Mouse (Mus musculus): ENCODE measurements around the gene Btnl6. TPM values are rescaled to one million over a fixed set of nuclear protein-coding genes. Genes with fewer than 3 reads are reported as not detected.

The Btnl6 gene
- total and polyA plus RNA-seq, 2 experiments = not detected

GRCm38 (mm10) chr17:34560438-34560837 lies 43.3 kb upstream of the Btnl6 start:
- Histone ChIP-seq H3K27me3 (ENCODE audit: control insufficient read depth, insufficient read depth, low read length) (no peaks in the 10 kb centered on the region), H3K4me3 (ENCODE audit: insufficient read depth, low read depth, low read length) (no peak overlapping the region), H3K79me2 (ENCODE audit: control insufficient read depth, insufficient read depth, low read length) (no peaks in the 10 kb centered on the region), H3K36me3 (ENCODE audit: control insufficient read depth, insufficient read depth, low read length) (no peaks in the 10 kb centered on the region), H3K27ac (replicated peaks; ENCODE audit: insufficient read depth, low read depth, low read length) (no peak overlapping the region), H3K4me1 (ENCODE audit: control insufficient read depth, insufficient read depth, low read length) (no peaks in the 10 kb centered on the region), H3K9ac (ENCODE audit: low read depth, low read length) (no peak overlapping the region)
- TF ChIP-seq POLR2A (IDR thresholded peaks at IDR 0.05; ENCODE audit: extremely low read depth, insufficient read depth, low read length) (no peak), CTCF (IDR thresholded peaks at IDR 0.05; ENCODE audit: low read depth, low read length) (no peak)
- whole genome bisulfite sequencing = 97% methylated on average over 6 of the region's 6 CpGs
- no peak for DNase-seq (ENCODE audit: extremely low read depth, low read depth, low spot score)

- 28% methylated on average over 15 of the region's 15 CpGs for WGBS
- Histone ChIP-seq H3K9ac (ENCODE audit: low read depth, low read length) (no peak overlapping the region), H3K36me3 (ENCODE audit: control insufficient read depth, insufficient read depth, low read length) (no peaks in the 10 kb centered on the region), H3K79me2 (ENCODE audit: control insufficient read depth, insufficient read depth, low read length) (no peaks in the 10 kb centered on the region), H3K4me3 (ENCODE audit: insufficient read depth, low read depth, low read length) (no peak overlapping the region), H3K27me3 (ENCODE audit: control insufficient read depth, insufficient read depth, low read length) (no peaks in the 10 kb centered on the region), H3K27ac (replicated peaks; ENCODE audit: insufficient read depth, low read depth, low read length) (no peak overlapping the region), H3K4me1 (ENCODE audit: control insufficient read depth, insufficient read depth, low read length) (no peaks in the 10 kb centered on the region)
- no peak for DNase-seq (ENCODE audit: extremely low read depth, low read depth, low spot score)
- TF ChIP-seq CTCF (IDR thresholded peaks at IDR 0.05; ENCODE audit: low read depth, low read length) (no peak), POLR2A (IDR thresholded peaks at IDR 0.05; ENCODE audit: extremely low read depth, insufficient read depth, low read length) (no peak)
Observed at GRCm38 (mm10) chr17:34559895-34560294, 42.7 kb upstream of the Btnl6 start.

DNA sequence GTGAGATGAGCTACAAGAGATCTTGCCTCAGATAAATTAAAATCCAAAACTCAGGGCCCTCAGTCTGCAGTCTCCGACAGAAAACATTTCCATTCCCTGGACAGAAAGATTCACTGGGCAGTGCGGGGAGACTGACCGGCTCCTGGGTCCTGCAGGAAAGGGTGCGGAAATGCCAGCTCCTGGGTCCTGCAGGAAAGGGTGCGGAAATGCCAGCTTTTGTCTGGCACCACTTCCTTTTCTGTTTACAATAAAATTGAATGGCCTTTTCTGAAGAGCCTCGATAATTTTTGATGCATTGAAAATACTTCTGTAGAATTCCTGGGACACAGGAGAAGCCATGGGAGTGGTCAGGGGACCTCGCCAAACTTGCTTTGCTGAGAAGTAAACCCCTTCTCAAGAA lies 42.0 kb upstream of the Btnl6 start:
- WGBS = 88% methylated on average over 7 of the region's 7 CpGs
- H3K4me3 ChIP-seq (ENCODE audit: insufficient read depth, low read depth, low read length) = no peak overlapping the region
- H3K9ac ChIP-seq (ENCODE audit: low read depth, low read length) = no peak overlapping the region
- no peaks in the 10 kb centered on the region for H3K36me3 ChIP-seq (ENCODE audit: control insufficient read depth, insufficient read depth, low read length)
- H3K79me2 ChIP-seq (ENCODE audit: control insufficient read depth, insufficient read depth, low read length) = no peaks in the 10 kb centered on the region
- H3K4me1 ChIP-seq (ENCODE audit: control insufficient read depth, insufficient read depth, low read length) = no peaks in the 10 kb centered on the region
- H3K27ac ChIP-seq (replicated peaks; ENCODE audit: insufficient read depth, low read depth, low read length) = no peak overlapping the region
- no peak for TF ChIP-seq CTCF (IDR thresholded peaks at IDR 0.05; ENCODE audit: low read depth, low read length)
- no peak for TF ChIP-seq POLR2A (IDR thresholded peaks at IDR 0.05; ENCODE audit: extremely low read depth, insufficient read depth, low read length)
- no peaks in the 10 kb centered on the region for H3K27me3 ChIP-seq (ENCODE audit: control insufficient read depth, insufficient read depth, low read length)
- no peak for DNase-seq (ENCODE audit: extremely low read depth, low read depth, low spot score)

GRCm38 (mm10) chr17:34557411-34557810 lies 40.3 kb upstream of the Btnl6 start:
- no peaks in the 10 kb centered on the region for H3K36me3 ChIP-seq (ENCODE audit: control insufficient read depth, insufficient read depth, low read length)
- WGBS = 84% methylated on average over 11 of the region's 11 CpGs
- H3K79me2 ChIP-seq (ENCODE audit: control insufficient read depth, insufficient read depth, low read length) = no peaks in the 10 kb centered on the region
- no peak overlapping the region for H3K9ac ChIP-seq (ENCODE audit: low read depth, low read length)
- H3K27ac ChIP-seq (replicated peaks; ENCODE audit: insufficient read depth, low read depth, low read length) = no peak overlapping the region
- no peak overlapping the region for H3K4me3 ChIP-seq (ENCODE audit: insufficient read depth, low read depth, low read length)
- no peak for DNase-seq (ENCODE audit: extremely low read depth, low read depth, low spot score)
- no peak for TF ChIP-seq CTCF (IDR thresholded peaks at IDR 0.05; ENCODE audit: low read depth, low read length)
- TF ChIP-seq POLR2A (IDR thresholded peaks at IDR 0.05; ENCODE audit: extremely low read depth, insufficient read depth, low read length) = no peak
- no peaks in the 10 kb centered on the region for H3K27me3 ChIP-seq (ENCODE audit: control insufficient read depth, insufficient read depth, low read length)
- no peaks in the 10 kb centered on the region for H3K4me1 ChIP-seq (ENCODE audit: control insufficient read depth, insufficient read depth, low read length)

GRCm38 (mm10) chr17:34556406-34556805 lies 39.3 kb upstream of the Btnl6 start:
- 56% methylated on average over 8 of the region's 8 CpGs for WGBS
- TF ChIP-seq POLR2A (IDR thresholded peaks at IDR 0.05; ENCODE audit: extremely low read depth, insufficient read depth, low read length) (no peak), CTCF (IDR thresholded peaks at IDR 0.05; ENCODE audit: low read depth, low read length) (no peak)
- Histone ChIP-seq H3K4me1 (ENCODE audit: control insufficient read depth, insufficient read depth, low read length) (no peaks in the 10 kb centered on the region), H3K4me3 (ENCODE audit: insufficient read depth, low read depth, low read length) (no peak overlapping the region), H3K9ac (ENCODE audit: low read depth, low read length) (no peak overlapping the region), H3K27ac (replicated peaks; ENCODE audit: insufficient read depth, low read depth, low read length) (no peak overlapping the region), H3K79me2 (ENCODE audit: control insufficient read depth, insufficient read depth, low read length) (no peaks in the 10 kb centered on the region), H3K27me3 (ENCODE audit: control insufficient read depth, insufficient read depth, low read length) (no peaks in the 10 kb centered on the region), H3K36me3 (ENCODE audit: control insufficient read depth, insufficient read depth, low read length) (no peaks in the 10 kb centered on the region)
- no peak for DNase-seq (ENCODE audit: extremely low read depth, low read depth, low spot score)

DNA sequence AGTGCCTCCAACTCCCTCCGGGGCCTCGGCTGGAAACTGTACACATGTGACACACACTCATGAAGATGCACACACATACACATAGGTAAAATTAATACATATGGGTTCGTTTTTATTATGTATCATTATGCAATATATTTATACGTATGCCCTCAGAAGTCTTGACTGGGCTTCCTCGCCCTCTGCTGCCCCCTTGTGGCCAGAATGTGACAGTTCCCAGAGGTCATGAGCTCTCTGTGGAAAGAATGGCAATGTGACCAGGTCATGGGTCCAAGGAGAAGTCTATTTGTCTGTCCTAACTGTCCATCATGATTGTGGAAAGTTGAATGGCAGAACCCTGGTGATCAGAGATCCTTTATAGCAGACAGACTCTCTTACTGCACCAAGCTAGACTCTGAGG lies 38.3 kb upstream of the Btnl6 start:
- Histone ChIP-seq H3K27ac (replicated peaks; ENCODE audit: insufficient read depth, low read depth, low read length) (no peak overlapping the region), H3K79me2 (ENCODE audit: control insufficient read depth, insufficient read depth, low read length) (no peaks in the 10 kb centered on the region), H3K36me3 (ENCODE audit: control insufficient read depth, insufficient read depth, low read length) (no peaks in the 10 kb centered on the region), H3K27me3 (ENCODE audit: control insufficient read depth, insufficient read depth, low read length) (no peaks in the 10 kb centered on the region), H3K9ac (ENCODE audit: low read depth, low read length) (no peak overlapping the region), H3K4me3 (ENCODE audit: insufficient read depth, low read depth, low read length) (no peak overlapping the region), H3K4me1 (ENCODE audit: control insufficient read depth, insufficient read depth, low read length) (no peaks in the 10 kb centered on the region)
- peak; percentile 59 for DNase-seq (ENCODE audit: extremely low read depth, low read depth, low spot score)
- 17% methylated on average over 5 of the region's 5 CpGs for WGBS
- TF ChIP-seq CTCF (IDR thresholded peaks at IDR 0.05; ENCODE audit: low read depth, low read length) = peak; percentile 94
- no peak for TF ChIP-seq POLR2A (IDR thresholded peaks at IDR 0.05; ENCODE audit: extremely low read depth, insufficient read depth, low read length)

All from liver, adult 2 months (tissue).